10 mouse cellular contexts compared by ENCODE assay signal in genomic region chr1:119348456-119349208, GRCm38 (mm10).
DNase-seq lines count a peak whose midpoint lies in the region; ATAC-seq and TF ChIP-seq lines count a peak whose summit lies in the region.
"Had no signal": no experiment of that assay in that cellular context is flagged by ENCODE, and none has a peak within 500 bp of the region (broad histone marks: within the 10 kb centered on the region; RNA-seq: fewer than 3 reads in every experiment).

No protein-coding gene starts in this region.

- H3K9me3 ChIP-seq in midbrain, embryonic 10.5 days (replicated peaks) = no peaks in the 10 kb centered on the region
- 0 out of 2 replicates have a peak, but pooled peaks cover 4% of the 10 kb centered on the region for H3K9me3 ChIP-seq in midbrain, postnatal 0 days (ENCODE audit: low read length)
- no peaks in the 10 kb centered on the region for H3K9me3 ChIP-seq in intestine, embryonic 15.5 days

- DNase-seq in gastrocnemius, adult 2 months = peak; percentile 40
- DNase-seq in gastrocnemius, postnatal 25 days = no peak
- peak; percentile 39 for DNase-seq in midbrain, embryonic 10.5 days (ENCODE audit: low spot score)
- no peak for DNase-seq in midbrain, postnatal 0 days (ENCODE audit: low spot score)
- DNase-seq in right cerebral cortex, postnatal 25 days = no peak
- DNase-seq in spleen, postnatal 4 days (ENCODE audit: low spot score in 2 of 2) = no peak
- no peak for DNase-seq in cerebellum, adult 11-12 months
- DNase-seq: spleen, adult 18-20 months had no signal

- no peak overlapping the region for H3K4me3 ChIP-seq in gastrocnemius, adult 2 months
- 0 out of 2 replicates have a peak overlapping the region, but pooled peaks have one; percentile 16 for H3K4me3 ChIP-seq in midbrain, embryonic 10.5 days
- H3K4me3 ChIP-seq in midbrain, postnatal 0 days (ENCODE audit: low read depth, low read length) = no peak overlapping the region
- no peak overlapping the region for H3K4me3 ChIP-seq in intestine, embryonic 15.5 days (replicated peaks)

- no peak for ATAC-seq in midbrain, postnatal 0 days (ENCODE audit: low FRiP score)
- peak; percentile 51; the same call in 1 of the 2 replicates for ATAC-seq in intestine, embryonic 15.5 days

- no peak overlapping the region for H3K4me2 ChIP-seq in midbrain, postnatal 0 days (ENCODE audit: low read depth, low read length, poor library complexity, severe bottlenecking)
- H3K4me2 ChIP-seq in intestine, embryonic 15.5 days (replicated peaks) = no peak overlapping the region; the same call in 1 of the 2 replicates

- WGBS in midbrain, embryonic 10.5 days = 17% methylated on average over 18 of the region's 18 CpGs
- 21% methylated on average over 18 of the region's 18 CpGs for WGBS in midbrain, postnatal 0 days
- WGBS in intestine, embryonic 15.5 days = 31% methylated on average over 18 of the region's 18 CpGs

- intact Hi-C loops in gastrocnemius, adult 2 months (cut with DNase I) = no loop called here

- H3K27ac ChIP-seq in gastrocnemius, adult 2 months = no peak overlapping the region
- H3K27ac ChIP-seq in midbrain, embryonic 10.5 days (replicated peaks) = peak overlapping the region; percentile 49
- no peak overlapping the region for H3K27ac ChIP-seq in midbrain, postnatal 0 days (ENCODE audit: low read depth, low read length)
- H3K27ac ChIP-seq in intestine, embryonic 15.5 days = no peak overlapping the region
- H3K27ac ChIP-seq: macrophage had no signal

- H3K36me3 ChIP-seq in midbrain, embryonic 10.5 days = no peaks in the 10 kb centered on the region
- no peaks in the 10 kb centered on the region for H3K36me3 ChIP-seq in midbrain, postnatal 0 days (ENCODE audit: insufficient read depth, low read length)
- H3K36me3 ChIP-seq in intestine, embryonic 15.5 days = no peaks in the 10 kb centered on the region

- no peak for TF ChIP-seq CTCF in gastrocnemius, adult 2 months (IDR thresholded peaks at IDR 0.05)
- TF ChIP-seq CTCF in midbrain, postnatal 0 days (IDR thresholded peaks at IDR 0.05) = no peak

- no peak overlapping the region for H3K9ac ChIP-seq in midbrain, postnatal 0 days (replicated peaks; ENCODE audit: low read length, poor library complexity, severe bottlenecking)
- H3K9ac ChIP-seq in intestine, embryonic 15.5 days = no peak overlapping the region

- peaks cover 32% of the 10 kb centered on the region for H3K27me3 ChIP-seq in midbrain, embryonic 10.5 days (ENCODE audit: low read depth, poor library complexity, severe bottlenecking)
- no peaks in the 10 kb centered on the region for H3K27me3 ChIP-seq in midbrain, postnatal 0 days (ENCODE audit: insufficient read depth, low read length)
- no peaks in the 10 kb centered on the region for H3K27me3 ChIP-seq in intestine, embryonic 15.5 days (replicated peaks)

- H3K4me1 ChIP-seq in midbrain, embryonic 10.5 days = peaks cover 11% of the 10 kb centered on the region
- no peaks in the 10 kb centered on the region for H3K4me1 ChIP-seq in midbrain, postnatal 0 days (ENCODE audit: insufficient read depth, low read length)
- peaks cover 4% of the 10 kb centered on the region; the same call in 1 of the 2 replicates for H3K4me1 ChIP-seq in intestine, embryonic 15.5 days (replicated peaks)

Comparison
In these comparisons a context has a peak if more than half of its experiments do, and no peak if none do; other contexts are left out.
1. DNase-seq: peak in gastrocnemius, adult 2 months (single experiment) and midbrain, embryonic 10.5 days (single experiment); none in gastrocnemius, postnatal 25 days (single experiment), midbrain, postnatal 0 days (single experiment), right cerebral cortex, postnatal 25 days (single experiment), spleen, postnatal 4 days (0 of 2) and cerebellum, adult 11-12 months (single experiment).